Mouse (Mus musculus) embryonic facial prominence, embryonic 15.5 days (tissue): Measurements from ENCODE around the gene Nosip. TPM values are rescaled to one million over a fixed set of nuclear protein-coding genes. Genes with fewer than 3 reads are reported as not detected.

Experiments
- microRNA counts: library from miRNA; unstranded; fragments of <30 nt; microRNA quantifications from one replicate; lab custom pipeline; 2016
- microRNA-seq: library from miRNA; unstranded; fragments of <30 nt; microRNA quantifications from one replicate; pipeline ENCODE4, GENCODE M21; 2016; ENCODE audit warnings: borderline number of aligned reads
- polyA plus RNA-seq: library from polyadenylated mRNA; unstranded; fragments of >200 nt; fragmentation: Nextera tagmentation; extraction: Ambion mirVana; gene quantifications from 2 replicates; pipeline ENCODE4 v1.2.1, GENCODE M21; 2015

Gene Nosip
- polyA plus RNA-seq, 1 experiment from 2014 or later = 68.5 TPM

MicroRNA genes within 50 kb of the gene (microRNA counts, 519-probe panel; counts per million panel counts)
- microRNA mmu-miR-150 (lab: Ali Mortazavi, UCI) = 2,235 counts per million, percentile 50 among the panel's probes with 10 or more counts

Small RNA genes lying within 50 kb of the gene (microRNA-seq; reads per million reads assigned to microRNA genes)
- gene Mir150 (16.2 reads per million, percentile 33 among the genes with 10 or more reads in this experiment), gene Mir5121 (10.7 reads per million, percentile 30 among the genes with 10 or more reads in this experiment), gene Mir7054 (0.52 reads per million)

Other genes with a start within 250 kb of the Nosip start
- gene Nup62, start 246.3 kb upstream of the Nosip start, polyA plus RNA-seq = 83.9 and 84.0 TPM in 2 replicates
- gene Il4i1, start 246.0 kb upstream of the Nosip start, polyA plus RNA-seq = 0.88 and 1.6 TPM in 2 replicates
- 12.4 and 14.7 TPM in 2 replicates for gene Atf5, start 245.8 kb upstream of the Nosip start, polyA plus RNA-seq
- gene Akt1s1, start 213.4 kb upstream of the Nosip start, polyA plus RNA-seq = 124 and 127 TPM in 2 replicates
- gene Tbc1d17, start 213.3 kb upstream of the Nosip start, polyA plus RNA-seq = 86.6 and 89.3 TPM in 2 replicates
- 30.4 and 37.3 TPM in 2 replicates for gene Pnkp, start 205.3 kb upstream of the Nosip start, polyA plus RNA-seq
- gene Ptov1, start 192.6 kb upstream of the Nosip start, polyA plus RNA-seq = 428 and 442 TPM in 2 replicates
- gene Med25, start 169.7 kb upstream of the Nosip start, polyA plus RNA-seq = 110 and 122 TPM in 2 replicates
- gene Fuz, start 166.3 kb upstream of the Nosip start, polyA plus RNA-seq = 29.4 and 30.1 TPM in 2 replicates
- gene Ap2a1, start 132.9 kb upstream of the Nosip start, polyA plus RNA-seq = 73.0 and 76.2 TPM in 2 replicates
- 0.23 TPM in 1 of 2 replicates, not detected in the other for gene Tsks, start 119.2 kb upstream of the Nosip start, polyA plus RNA-seq
- gene Cpt1c, start 87.6 kb upstream of the Nosip start, polyA plus RNA-seq = 30.0 and 35.8 TPM in 2 replicates
- 455 and 479 TPM in 2 replicates for gene Prmt1, start 75.9 kb upstream of the Nosip start, polyA plus RNA-seq
- gene Irf3, start 64.8 kb upstream of the Nosip start, polyA plus RNA-seq = 109 and 110 TPM in 2 replicates
- gene Bcl2l12, start 63.7 kb upstream of the Nosip start, polyA plus RNA-seq = 59.1 and 67.7 TPM in 2 replicates
- gene Scaf1, start 46.1 kb upstream of the Nosip start, polyA plus RNA-seq = 40.7 and 41.9 TPM in 2 replicates
- 41.3 and 47.6 TPM in 2 replicates for gene Rras, start 44.5 kb upstream of the Nosip start, polyA plus RNA-seq
- gene Prr12, start 9.5 kb upstream of the Nosip start, polyA plus RNA-seq = 11.9 and 12.1 TPM in 2 replicates
- gene Prrg2, start 248 bp downstream of the Nosip start, polyA plus RNA-seq = 26.0 and 26.9 TPM in 2 replicates
- 520 and 531 TPM in 2 replicates for gene Rcn3, start 29.8 kb downstream of the Nosip start, polyA plus RNA-seq
- gene Fcgrt, start 41.4 kb downstream of the Nosip start, polyA plus RNA-seq = 126 and 135 TPM in 2 replicates
- 1,509 and 1,523 TPM in 2 replicates for gene Rps11, start 62.0 kb downstream of the Nosip start, polyA plus RNA-seq
- 1,369 and 1,440 TPM in 2 replicates for gene Rpl13a, start 66.3 kb downstream of the Nosip start, polyA plus RNA-seq
- gene Gm45713, start 73.8 kb downstream of the Nosip start, polyA plus RNA-seq = 0.12 and 0.37 TPM in 2 replicates
- gene Flt3l, start 74.0 kb downstream of the Nosip start, polyA plus RNA-seq = 2.6 and 3.4 TPM in 2 replicates
- gene Pih1d1, start 91.9 kb downstream of the Nosip start, polyA plus RNA-seq = 81.2 and 87.5 TPM in 2 replicates
- gene Aldh16a1, start 92.2 kb downstream of the Nosip start, polyA plus RNA-seq = 43.7 and 47.1 TPM in 2 replicates
- gene Slc17a7, start 101.5 kb downstream of the Nosip start, polyA plus RNA-seq = 0.33 and 0.39 TPM in 2 replicates
- 5.5 and 13.4 TPM in 2 replicates for gene Gfy, start 117.1 kb downstream of the Nosip start, polyA plus RNA-seq
- gene Pth2, start 118.6 kb downstream of the Nosip start, polyA plus RNA-seq = not detected in 2 replicates
- gene Ccdc155, start 142.5 kb downstream of the Nosip start, polyA plus RNA-seq = 1.00 and 1.1 TPM in 2 replicates
- gene Dkkl1, start 149.7 kb downstream of the Nosip start, polyA plus RNA-seq = 30.7 and 38.5 TPM in 2 replicates
- gene Tead2, start 153.3 kb downstream of the Nosip start, polyA plus RNA-seq = 141 and 148 TPM in 2 replicates
- gene Cd37, start 176.7 kb downstream of the Nosip start, polyA plus RNA-seq = 4.8 and 4.9 TPM in 2 replicates
- 0.13 and 0.27 TPM in 2 replicates for gene Slc6a16, start 178.7 kb downstream of the Nosip start, polyA plus RNA-seq
- gene Slc6a21, start 215.1 kb downstream of the Nosip start, polyA plus RNA-seq = not detected in 2 replicates